Mouse (Mus musculus) lung, postnatal 10 days (tissue): ENCODE data around the gene Gng12.
"Not testable (repeated sequence)": the region's sequence is repeated elsewhere in the genome, so short reads cannot be mapped to it uniquely, and the experiment has no call there.

Experiments used
- DNase-seq: peaks from one replicate; pipeline ENCODE4 v3.0.0; 2021

Gene Gng12

DNA sequence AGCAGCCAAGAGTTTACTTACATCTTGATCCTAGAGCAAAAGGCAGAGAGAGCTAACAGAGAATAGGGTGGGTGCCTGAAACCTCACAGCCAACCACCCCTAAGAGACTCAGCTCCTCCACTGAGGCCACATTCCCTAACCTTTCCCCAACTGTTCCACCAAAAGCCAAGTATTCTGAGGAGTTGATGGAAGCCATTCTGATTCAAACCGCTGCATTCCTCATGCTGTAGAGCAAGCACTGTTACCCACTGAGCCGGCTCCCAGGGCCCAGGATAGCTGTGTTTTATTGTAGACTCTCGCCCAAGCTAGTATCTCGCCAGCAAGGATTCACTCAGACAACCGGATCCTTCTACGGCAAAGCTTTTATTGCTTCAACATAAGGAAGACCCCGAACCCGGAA, 98.8 kb downstream of the Gng12 start:
- no peak for DNase-seq

DNA sequence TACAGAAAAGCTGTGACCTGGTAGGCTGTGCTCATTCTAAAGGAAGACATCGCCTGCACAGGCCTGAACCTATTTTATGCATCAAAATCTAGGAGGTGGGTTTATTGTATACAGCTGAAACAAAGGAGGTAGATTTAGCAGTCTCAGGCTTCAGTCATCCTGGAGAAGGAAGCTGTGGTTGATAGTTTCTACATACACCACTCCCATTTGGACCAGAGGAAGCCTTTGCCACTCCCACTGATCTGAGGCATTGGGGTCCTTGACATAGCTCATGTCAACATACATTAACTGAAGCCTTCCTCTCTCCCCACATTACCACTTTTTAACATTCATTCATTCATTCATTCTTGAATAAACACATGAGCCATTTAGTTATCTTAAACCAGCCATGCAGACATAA, 99.6 kb downstream of the Gng12 start:
- DNase-seq: no peak

GRCm38 (mm10) chr6:66996257-66996656, 100.1 kb downstream of the Gng12 start:
- no peak for DNase-seq

DNA sequence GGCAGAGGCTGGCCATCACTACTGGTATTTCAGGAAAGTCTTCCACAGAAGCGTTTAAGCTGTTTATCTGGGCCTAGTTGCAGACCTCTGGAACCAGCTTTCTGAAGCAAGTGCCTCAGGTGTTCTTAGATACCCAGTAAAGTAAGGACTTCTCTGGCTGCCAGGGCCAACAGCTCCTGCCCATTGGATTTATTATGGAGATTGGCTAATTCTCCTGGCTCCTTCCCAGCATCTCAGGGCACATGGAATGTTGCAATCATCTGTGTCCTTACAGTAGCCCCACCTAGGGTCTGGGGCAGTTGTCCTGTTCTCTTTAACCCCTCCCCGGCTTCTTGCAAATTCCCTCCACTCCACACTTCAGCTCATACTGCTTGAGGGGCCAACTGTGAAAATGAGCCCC, 102.4 kb downstream of the Gng12 start:
- peak; percentile 61 for DNase-seq

GRCm38 (mm10) chr6:66999800-67000199, 103.6 kb downstream of the Gng12 start:
- DNase-seq: no peak

GRCm38 (mm10) chr6:67009888-67010287, 113.7 kb downstream of the Gng12 start:
- DNase-seq: no peak

GRCm38 (mm10) chr6:67010370-67011216, 114.4 kb downstream of the Gng12 start:
- DNase-seq: no peak

DNA sequence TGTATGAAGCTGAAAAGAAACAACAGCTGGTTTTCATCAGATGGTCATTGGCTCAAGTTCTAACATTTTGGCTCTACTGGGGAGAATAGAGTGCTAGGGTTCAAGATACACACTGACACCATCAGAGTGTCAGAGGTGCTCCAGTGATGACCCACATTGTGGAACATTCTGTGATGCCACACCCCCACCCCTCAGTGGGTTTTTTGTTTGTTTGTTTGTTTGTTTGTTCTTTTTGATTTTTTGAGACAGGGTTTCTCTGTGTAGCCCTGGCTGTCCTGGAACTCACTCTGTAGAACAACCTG, 115.0 kb downstream of the Gng12 start:
- no peak for DNase-seq

- DNase-seq: no peak
These were observed 117.2 kb downstream of the Gng12 start for GRCm38 (mm10) chr6:67013293-67013948.

- no peak for DNase-seq
These were observed 117.9 kb downstream of the Gng12 start for GRCm38 (mm10) chr6:67013949-67014678.

- no peak for DNase-seq
These were observed 118.5 kb downstream of the Gng12 start for GRCm38 (mm10) chr6:67014679-67015075.

DNA sequence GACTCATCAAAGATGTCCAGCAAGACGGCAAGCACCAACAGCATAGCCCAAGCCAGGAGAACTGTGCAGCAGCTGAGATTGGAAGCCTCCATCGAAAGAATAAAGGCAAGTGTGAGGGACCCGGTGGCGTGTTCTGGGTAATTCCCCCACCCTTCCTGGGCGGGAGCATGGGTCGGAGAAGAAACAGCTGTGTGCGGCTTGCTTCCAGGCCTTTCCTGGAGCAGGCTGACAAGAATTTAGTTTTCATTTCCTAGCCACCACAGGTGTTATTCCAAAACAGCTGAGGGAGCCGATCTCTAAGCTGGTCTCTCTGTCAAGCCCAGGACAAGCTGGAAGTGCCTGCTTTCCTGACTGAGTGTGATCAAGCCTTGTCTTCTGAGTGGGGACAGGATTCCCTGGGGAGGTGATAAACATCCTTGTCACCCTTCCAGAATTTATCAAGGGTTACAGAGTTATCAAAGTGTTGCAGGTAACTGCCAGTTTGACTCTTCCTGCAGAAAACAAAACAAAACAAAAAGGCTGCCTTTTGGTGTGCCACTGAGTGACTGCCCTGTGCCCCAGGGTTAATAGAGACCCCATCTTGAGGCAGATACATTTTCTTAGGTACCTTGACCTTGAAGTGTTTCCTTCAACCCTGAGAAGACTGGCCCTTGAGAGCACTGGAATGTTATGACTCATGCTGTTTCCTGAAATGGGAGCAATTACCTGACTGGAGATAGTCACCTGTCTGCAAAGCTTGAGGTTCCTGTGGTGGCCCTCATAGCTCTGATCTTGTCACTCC, 119.7 kb downstream of the Gng12 start:
- DNase-seq: peak; percentile 60

- no peak for DNase-seq
These were observed 120.4 kb downstream of the Gng12 start for GRCm38 (mm10) chr6:67016520-67017111.

GRCm38 (mm10) chr6:67018365-67018764, 122.2 kb downstream of the Gng12 start:
- DNase-seq: no peak

- not testable (repeated sequence) for DNase-seq
These were observed 122.8 kb downstream of the Gng12 start for GRCm38 (mm10) chr6:67019001-67019400.

GRCm38 (mm10) chr6:67021308-67021707, 125.1 kb downstream of the Gng12 start:
- DNase-seq: no peak

GRCm38 (mm10) chr6:67023729-67024128, 127.5 kb downstream of the Gng12 start:
- no peak for DNase-seq

DNA sequence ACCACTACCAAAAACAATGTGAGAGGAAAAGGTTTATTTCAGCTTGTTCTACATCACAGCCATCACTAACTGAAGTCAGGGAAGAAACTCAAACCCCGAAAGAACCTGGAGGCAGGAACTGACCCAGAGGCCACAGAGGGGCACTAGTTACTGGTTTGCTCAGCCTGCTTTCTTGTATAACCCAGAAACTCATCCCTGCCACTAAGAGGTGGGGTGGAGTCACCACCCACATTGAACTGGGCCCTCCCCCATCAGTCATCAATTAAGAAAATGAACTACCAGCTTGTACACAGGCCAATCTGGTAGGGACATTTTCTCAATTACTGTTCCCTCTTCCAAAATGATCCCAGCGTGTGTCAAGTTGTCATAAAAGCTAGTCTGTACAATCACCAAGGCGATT, 130.5 kb downstream of the Gng12 start:
- no peak for DNase-seq

GRCm38 (mm10) chr6:67027438-67028142, 131.4 kb downstream of the Gng12 start:
- no peak for DNase-seq

GRCm38 (mm10) chr6:67029312-67029950, 133.2 kb downstream of the Gng12 start:
- DNase-seq: no peak

DNA sequence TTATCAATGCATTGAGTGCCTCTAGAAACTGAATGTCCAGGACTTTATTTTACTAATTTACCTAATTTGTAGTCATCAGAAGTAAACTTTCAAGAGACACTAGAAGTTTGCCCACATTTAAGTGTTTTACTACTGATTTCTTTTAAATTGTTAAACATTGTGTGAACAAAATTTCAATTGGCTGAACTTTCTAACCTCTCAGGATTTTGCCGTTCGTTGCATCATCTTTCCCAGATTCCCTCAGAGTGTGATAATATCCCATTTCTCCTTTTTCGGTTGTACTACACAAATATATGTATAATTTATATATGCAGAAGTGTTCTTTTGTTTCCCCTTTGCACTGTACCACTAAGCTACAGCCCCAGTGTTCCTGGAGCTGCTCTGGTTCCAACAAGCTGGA, 133.8 kb downstream of the Gng12 start:
- no peak for DNase-seq

- DNase-seq: no peak
These were observed 134.2 kb downstream of the Gng12 start for GRCm38 (mm10) chr6:67030416-67030815.
